Mouse (Mus musculus) hindbrain, embryonic 10.5 days (tissue): ENCODE measurements around the gene Fam129a. TPM values are rescaled to one million over a fixed set of nuclear protein-coding genes. Genes with fewer than 3 reads are reported as not detected.

Source experiments
- DNase-seq: peaks from one replicate; pipeline ENCODE4 v3.0.0-alpha.2; 2017; ENCODE audit warnings: low spot score
- H3K27ac ChIP-seq: fragments of 300-500 bp; sonication (generic); 2 replicates; pipeline ENCODE4 v1.5.1; 2016; ENCODE audit warnings: mild to moderate bottlenecking, moderate library complexity
- H3K27me3 ChIP-seq: fragments of 300-500 bp; sonication (generic); 2 replicates; pipeline ENCODE4 v1.6.1; 2016; ENCODE audit warnings: mild to moderate bottlenecking; ENCODE audit not compliant: poor library complexity, insufficient read depth, severe bottlenecking
- H3K36me3 ChIP-seq: fragments of 300-500 bp; sonication (generic); 2 replicates; pipeline ENCODE4 v1.6.1; 2016; ENCODE audit warnings: mild to moderate bottlenecking, moderate library complexity
- H3K4me1 ChIP-seq: fragments of 300-500 bp; sonication (generic); replicated peaks from 2 replicates; pipeline ENCODE4 v1.6.1; 2016; ENCODE audit warnings: mild to moderate bottlenecking
- H3K4me3 ChIP-seq: fragments of 300-500 bp; sonication (generic); 2 replicates; pipeline ENCODE4 v1.5.1; 2016; ENCODE audit warnings: mild to moderate bottlenecking, moderate library complexity
- H3K9me3 ChIP-seq: fragments of 300-500 bp; sonication (generic); 2 replicates; pipeline ENCODE4 v1.6.1; 2016; ENCODE audit warnings: mild to moderate bottlenecking, moderate library complexity
- WGBS: fragments of 180-500 bp; shearing (Covaris S2); methylation state at CpG from one replicate; pipeline ENCODE4 v1.1.7; 2016; 5-methylcytosine and 5-hydroxymethylcytosine counted together
- polyA plus RNA-seq: library from polyadenylated mRNA; unstranded; fragments of >200 nt; fragmentation: Nextera tagmentation; extraction: Ambion mirVana; gene quantifications from 2 replicates; pipeline ENCODE4 v1.2.1, GENCODE M21; 2016

Gene Fam129a
- polyA plus RNA-seq, 1 experiment from 2014 or later, result 0.93 TPM

- DNase-seq, result no peak
- Histone ChIP-seq H3K36me3 (no peaks in the 10 kb centered on the region), H3K27me3 (no peaks in the 10 kb centered on the region), H3K4me3 (no peak overlapping the region), H3K4me1 (no peaks in the 10 kb centered on the region), H3K9me3 (no peaks in the 10 kb centered on the region), H3K27ac (no peak overlapping the region)
- WGBS, result 85% methylated on average over 8 of the region's 8 CpGs
These were observed 48.3 kb downstream of the Fam129a start for GRCm38 (mm10) chr1:151619281-151619711.

- Histone ChIP-seq H3K36me3 (no peaks in the 10 kb centered on the region), H3K4me3 (no peak overlapping the region), H3K9me3 (no peaks in the 10 kb centered on the region), H3K4me1 (no peaks in the 10 kb centered on the region), H3K27ac (no peak overlapping the region), H3K27me3 (no peaks in the 10 kb centered on the region)
- DNase-seq, result no peak
These were observed 49.7 kb downstream of the Fam129a start for GRCm38 (mm10) chr1:151620730-151621129.

- no peak overlapping the region for H3K27ac ChIP-seq
- 90% methylated on average over 3 of the region's 3 CpGs for WGBS
These were observed 53.6 kb downstream of the Fam129a start for GRCm38 (mm10) chr1:151624442-151625226.

GRCm38 (mm10) chr1:151625260-151625659 lies 54.3 kb downstream of the Fam129a start:
- Histone ChIP-seq H3K36me3 (no peaks in the 10 kb centered on the region), H3K27ac (no peak overlapping the region), H3K4me3 (no peak overlapping the region), H3K4me1 (no peaks in the 10 kb centered on the region), H3K9me3 (no peaks in the 10 kb centered on the region), H3K27me3 (no peaks in the 10 kb centered on the region)
- no peak for DNase-seq
- WGBS, result 89% methylated on average over 4 of the region's 4 CpGs

More at GRCm38 (mm10) chr1:151624442-151625226, 53.6 kb downstream of the Fam129a start:
- Histone ChIP-seq H3K4me3 (no peak overlapping the region), H3K27me3 (no peaks in the 10 kb centered on the region), H3K9me3 (no peaks in the 10 kb centered on the region), H3K36me3 (no peaks in the 10 kb centered on the region), H3K4me1 (no peaks in the 10 kb centered on the region)
- no peak for DNase-seq

- WGBS, result 85% methylated on average over 2 of the region's 2 CpGs
- DNase-seq, result no peak
- H3K4me1 ChIP-seq, result no peaks in the 10 kb centered on the region
- H3K9me3 ChIP-seq, result no peaks in the 10 kb centered on the region
- H3K27me3 ChIP-seq, result no peaks in the 10 kb centered on the region
- H3K36me3 ChIP-seq, result no peaks in the 10 kb centered on the region
- H3K4me3 ChIP-seq, result no peak overlapping the region
- H3K27ac ChIP-seq, result no peak overlapping the region
These were observed 54.7 kb downstream of the Fam129a start for GRCm38 (mm10) chr1:151625690-151626089.

GRCm38 (mm10) chr1:151626631-151627030 lies 55.6 kb downstream of the Fam129a start:
- no peak overlapping the region for H3K27ac ChIP-seq
- H3K4me3 ChIP-seq, result no peak overlapping the region
- H3K27me3 ChIP-seq, result no peaks in the 10 kb centered on the region
- no peaks in the 10 kb centered on the region for H3K9me3 ChIP-seq
- no peaks in the 10 kb centered on the region for H3K36me3 ChIP-seq
- DNase-seq, result no peak
- no peaks in the 10 kb centered on the region for H3K4me1 ChIP-seq
- WGBS, result 88% methylated on average over 4 of the region's 4 CpGs

GRCm38 (mm10) chr1:151627141-151627540 lies 56.2 kb downstream of the Fam129a start:
- H3K9me3 ChIP-seq, result no peaks in the 10 kb centered on the region
- no peaks in the 10 kb centered on the region for H3K27me3 ChIP-seq
- no peaks in the 10 kb centered on the region for H3K36me3 ChIP-seq
- 75% methylated on average over 3 of the region's 3 CpGs for WGBS
- DNase-seq, result no peak
- H3K27ac ChIP-seq, result no peak overlapping the region
- no peak overlapping the region for H3K4me3 ChIP-seq
- H3K4me1 ChIP-seq, result no peaks in the 10 kb centered on the region

GRCm38 (mm10) chr1:151629591-151630250 lies 58.7 kb downstream of the Fam129a start:
- no peak overlapping the region for H3K27ac ChIP-seq
- no peak overlapping the region for H3K4me3 ChIP-seq
- no peaks in the 10 kb centered on the region; the same call in 1 of the 2 replicates for H3K9me3 ChIP-seq
- WGBS, result 67% methylated on average over 7 of the region's 7 CpGs
- no peaks in the 10 kb centered on the region for H3K36me3 ChIP-seq
- H3K27me3 ChIP-seq, result no peaks in the 10 kb centered on the region
- DNase-seq, result no peak
- H3K4me1 ChIP-seq, result no peaks in the 10 kb centered on the region

- Histone ChIP-seq H3K27me3 (no peaks in the 10 kb centered on the region), H3K4me1 (no peaks in the 10 kb centered on the region), H3K9me3 (no peaks in the 10 kb centered on the region; the same call in 1 of the 2 replicates), H3K4me3 (no peak overlapping the region), H3K27ac (no peak overlapping the region), H3K36me3 (no peaks in the 10 kb centered on the region)
- DNase-seq, result no peak
- 93% methylated on average over 2 of the region's 2 CpGs for WGBS
These were observed 59.3 kb downstream of the Fam129a start for GRCm38 (mm10) chr1:151630251-151630628.

- Histone ChIP-seq H3K27me3 (no peaks in the 10 kb centered on the region), H3K27ac (no peak overlapping the region), H3K36me3 (no peaks in the 10 kb centered on the region), H3K9me3 (no peaks in the 10 kb centered on the region; the same call in 1 of the 2 replicates), H3K4me1 (no peaks in the 10 kb centered on the region), H3K4me3 (no peak overlapping the region)
- 63% methylated on average over 2 of the region's 2 CpGs for WGBS
- no peak for DNase-seq
These were observed 60.1 kb downstream of the Fam129a start for GRCm38 (mm10) chr1:151631061-151631460.

GRCm38 (mm10) chr1:151631703-151632294 lies 60.8 kb downstream of the Fam129a start:
- no peak for DNase-seq
- 76% methylated on average over 11 of the region's 11 CpGs for WGBS
- H3K4me3 ChIP-seq, result no peak overlapping the region

GRCm38 (mm10) chr1:151632567-151633356 lies 61.8 kb downstream of the Fam129a start:
- DNase-seq, result no peak
- no peak overlapping the region for H3K4me3 ChIP-seq
- no peak overlapping the region for H3K27ac ChIP-seq
- H3K36me3 ChIP-seq, result no peaks in the 10 kb centered on the region
- 96% methylated on average over 7 of the region's 7 CpGs for WGBS
- H3K4me1 ChIP-seq, result no peaks in the 10 kb centered on the region
- no peaks in the 10 kb centered on the region for H3K27me3 ChIP-seq
- H3K9me3 ChIP-seq, result no peaks in the 10 kb centered on the region; the same call in 1 of the 2 replicates

More at GRCm38 (mm10) chr1:151631703-151632294, 60.8 kb downstream of the Fam129a start:
- H3K36me3 ChIP-seq, result no peaks in the 10 kb centered on the region
- no peak overlapping the region for H3K27ac ChIP-seq
- H3K9me3 ChIP-seq, result no peaks in the 10 kb centered on the region; the same call in 1 of the 2 replicates
- H3K27me3 ChIP-seq, result no peaks in the 10 kb centered on the region
- no peaks in the 10 kb centered on the region for H3K4me1 ChIP-seq
